Mouse (Mus musculus) forebrain, embryonic 12.5 days (tissue): Measurements from ENCODE around the gene Cd40lg. TPM values are rescaled to one million over a fixed set of nuclear protein-coding genes. Genes with fewer than 3 reads are reported as not detected.

Experiments used
- ATAC-seq: fragments of 200-750 bp; cut with Nextera tagmentation; 2 replicates; pipeline ENCODE4 v1.8.0; 2017; ENCODE audit warnings: moderate TSS enrichment; ENCODE audit not compliant: low FRiP score
- H3K27ac ChIP-seq: fragments of 300-500 bp; sonication (generic); 2 replicates; pipeline ENCODE4 v1.5.1; 2016; ENCODE audit warnings: mild to moderate bottlenecking
- H3K27me3 ChIP-seq: fragments of 300-500 bp; sonication (generic); 2 replicates; pipeline ENCODE4 v1.6.1; 2016; ENCODE audit warnings: mild to moderate bottlenecking
- H3K36me3 ChIP-seq: fragments of 300-500 bp; sonication (generic); replicated peaks from 2 replicates; pipeline ENCODE4 v1.6.1; 2016; ENCODE audit warnings: mild to moderate bottlenecking
- H3K4me1 ChIP-seq: fragments of 300-500 bp; sonication (generic); 2 replicates; pipeline ENCODE4 v1.6.1; 2016
- H3K4me2 ChIP-seq: fragments of 300-500 bp; sonication (generic); 2 replicates; pipeline ENCODE4 v1.6.1; 2016; ENCODE audit warnings: mild to moderate bottlenecking, moderate library complexity
- H3K4me3 ChIP-seq: fragments of 300-500 bp; sonication (generic); replicated peaks from 2 replicates; pipeline ENCODE4 v1.5.1; 2016; ENCODE audit warnings: mild to moderate bottlenecking
- H3K9ac ChIP-seq: fragments of 300-500 bp; sonication (generic); 2 replicates; pipeline ENCODE4 v1.6.1; 2016; ENCODE audit warnings: mild to moderate bottlenecking
- H3K9me3 ChIP-seq: fragments of 300-500 bp; sonication (generic); 2 replicates; pipeline ENCODE4 v1.6.1; 2016
- whole genome bisulfite sequencing: fragments of 180-500 bp; shearing (Covaris S2); methylation state at CpG from one replicate; pipeline ENCODE4 v1.1.7; 2016; 5-methylcytosine and 5-hydroxymethylcytosine counted together
- polyA plus RNA-seq: library from polyadenylated mRNA; unstranded; fragments of >200 nt; fragmentation: Nextera tagmentation; extraction: Ambion mirVana; gene quantifications from 2 replicates; pipeline ENCODE4 v1.2.1, GENCODE M21; 2016

The Cd40lg gene
- polyA plus RNA-seq, 1 experiment from 2014 or later, result not detected

- Histone ChIP-seq H3K4me1 (no peaks in the 10 kb centered on the region), H3K4me2 (no peak overlapping the region), H3K9me3 (no peaks in the 10 kb centered on the region), H3K4me3 (no peak overlapping the region), H3K27me3 (no peaks in the 10 kb centered on the region), H3K36me3 (no peaks in the 10 kb centered on the region), H3K27ac (no peak overlapping the region), H3K9ac (no peak overlapping the region)
- ATAC-seq, result no peak
- 91% methylated on average over 4 of the region's 4 CpGs for WGBS
Observed at GRCm38 (mm10) chrX:57215495-57215894, 3.6 kb downstream of the Cd40lg start.

DNA sequence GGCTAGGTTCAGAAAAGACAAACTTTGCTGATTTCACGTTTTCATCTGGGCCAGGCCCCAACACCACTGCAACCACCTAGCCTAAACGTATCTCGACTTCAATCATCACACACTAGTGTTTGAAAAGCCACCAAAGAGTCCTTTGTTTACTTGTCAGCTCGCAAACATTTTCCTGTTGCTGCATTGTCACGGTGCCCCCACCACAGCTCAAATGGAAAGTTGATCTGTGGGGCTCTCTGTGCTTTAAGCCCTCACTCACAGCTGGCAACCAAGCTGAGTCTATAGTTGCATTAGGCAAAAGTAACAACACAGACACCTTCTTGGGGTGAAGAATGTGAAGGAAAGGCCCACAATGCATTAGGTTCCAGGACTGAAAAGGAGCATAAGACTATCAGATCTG lies 4.3 kb downstream of the Cd40lg start:
- Histone ChIP-seq H3K4me1 (no peaks in the 10 kb centered on the region), H3K9me3 (no peaks in the 10 kb centered on the region), H3K4me2 (no peak overlapping the region), H3K27ac (no peak overlapping the region), H3K36me3 (no peaks in the 10 kb centered on the region), H3K27me3 (no peaks in the 10 kb centered on the region), H3K4me3 (no peak overlapping the region), H3K9ac (no peak overlapping the region)
- ATAC-seq, result no peak
- 69% methylated on average over 5 of the region's 5 CpGs for WGBS

DNA sequence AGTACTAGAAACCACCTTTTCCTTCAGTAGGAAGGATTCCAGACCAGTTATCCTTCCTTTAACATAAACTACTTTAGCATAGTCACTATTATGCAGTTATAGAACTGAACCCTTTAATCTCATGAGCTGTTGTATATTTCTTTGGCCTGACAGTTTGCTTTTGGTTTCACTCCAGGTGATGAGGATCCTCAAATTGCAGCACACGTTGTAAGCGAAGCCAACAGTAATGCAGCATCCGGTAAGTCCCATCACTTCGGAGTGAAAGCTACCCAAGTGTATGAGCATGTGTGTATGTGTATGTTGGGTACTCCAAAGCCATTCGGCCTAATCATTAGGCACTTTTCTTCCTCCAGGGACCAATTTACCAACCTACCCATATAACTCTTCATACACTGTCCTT lies 7.6 kb downstream of the Cd40lg start:
- Histone ChIP-seq H3K9me3 (no peaks in the 10 kb centered on the region), H3K9ac (no peak overlapping the region), H3K27ac (no peak overlapping the region), H3K27me3 (no peaks in the 10 kb centered on the region), H3K4me1 (no peaks in the 10 kb centered on the region), H3K36me3 (no peaks in the 10 kb centered on the region), H3K4me3 (no peak overlapping the region), H3K4me2 (no peak overlapping the region)
- 88% methylated on average over 5 of the region's 5 CpGs for WGBS
- ATAC-seq, result no peak

DNA sequence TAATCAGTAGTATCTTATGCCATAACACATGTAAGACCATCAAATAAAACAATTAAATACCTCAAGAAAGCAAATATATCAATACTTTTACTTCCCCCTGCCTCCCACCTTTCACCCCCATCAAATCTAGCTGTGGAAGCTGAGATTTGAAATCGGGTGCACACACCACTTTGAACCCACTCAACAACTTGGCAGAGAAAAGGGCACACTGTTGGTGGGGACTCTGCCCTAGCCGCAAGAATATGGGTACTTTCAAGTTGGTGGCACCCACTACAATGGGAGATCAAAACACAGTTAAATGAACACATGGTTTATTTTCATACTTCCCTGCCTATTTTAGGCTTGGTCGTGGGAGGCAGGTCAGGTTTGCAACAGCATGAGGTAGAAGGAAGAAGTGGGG lies 9.9 kb downstream of the Cd40lg start:
- no peaks in the 10 kb centered on the region for H3K9me3 ChIP-seq
- H3K4me2 ChIP-seq, result no peak overlapping the region
- ATAC-seq, result no peak
- H3K4me1 ChIP-seq, result no peaks in the 10 kb centered on the region
- H3K4me3 ChIP-seq, result no peak overlapping the region
- no peaks in the 10 kb centered on the region for H3K27me3 ChIP-seq
- no peaks in the 10 kb centered on the region for H3K36me3 ChIP-seq
- no peak overlapping the region for H3K27ac ChIP-seq
- H3K9ac ChIP-seq, result no peak overlapping the region
- WGBS, result 87% methylated on average over 3 of the region's 3 CpGs

GRCm38 (mm10) chrX:57223301-57223700 lies 11.4 kb downstream of the Cd40lg start:
- Histone ChIP-seq H3K9me3 (no peaks in the 10 kb centered on the region), H3K4me3 (no peak overlapping the region), H3K9ac (no peak overlapping the region), H3K36me3 (no peaks in the 10 kb centered on the region), H3K4me1 (no peaks in the 10 kb centered on the region), H3K4me2 (no peak overlapping the region), H3K27me3 (no peaks in the 10 kb centered on the region), H3K27ac (no peak overlapping the region)
- 90% methylated on average over 10 of the region's 10 CpGs for WGBS
- ATAC-seq, result no peak

DNA sequence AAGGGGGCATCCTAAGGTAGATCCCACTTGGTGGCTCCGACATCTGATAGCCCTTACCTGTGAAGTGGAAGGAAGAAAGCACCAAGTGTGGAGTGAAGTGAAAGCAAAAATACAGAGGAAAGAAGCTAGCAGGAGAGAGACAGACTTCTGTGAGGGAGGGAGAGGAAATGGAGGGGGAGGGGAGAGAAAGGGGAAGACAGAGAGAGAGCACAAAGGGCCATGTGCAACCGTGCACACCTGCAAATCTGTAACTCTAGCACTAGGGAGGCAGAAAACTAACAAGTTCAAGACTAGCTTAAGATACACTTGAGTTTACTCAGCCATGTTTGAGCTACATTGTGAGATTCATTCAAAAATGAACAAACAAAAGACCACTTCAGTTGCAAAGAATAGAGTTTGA lies 16.2 kb downstream of the Cd40lg start:
- H3K27ac ChIP-seq, result no peak overlapping the region
- 69% methylated on average over 2 of the region's 2 CpGs for WGBS
- no peak overlapping the region for H3K4me3 ChIP-seq
- no peaks in the 10 kb centered on the region for H3K36me3 ChIP-seq
- H3K4me2 ChIP-seq, result no peak overlapping the region
- H3K4me1 ChIP-seq, result no peaks in the 10 kb centered on the region
- H3K27me3 ChIP-seq, result no peaks in the 10 kb centered on the region
- no peak overlapping the region for H3K9ac ChIP-seq
- ATAC-seq, result no peak
- H3K9me3 ChIP-seq, result no peaks in the 10 kb centered on the region

- Histone ChIP-seq H3K27ac (no peak overlapping the region), H3K27me3 (no peaks in the 10 kb centered on the region), H3K4me1 (no peaks in the 10 kb centered on the region), H3K9me3 (no peaks in the 10 kb centered on the region), H3K4me2 (no peak overlapping the region), H3K36me3 (no peaks in the 10 kb centered on the region), H3K9ac (no peak overlapping the region), H3K4me3 (no peak overlapping the region)
- ATAC-seq, result no peak
- WGBS, result 76% methylated on average over 2 of the region's 2 CpGs
Observed at GRCm38 (mm10) chrX:57233596-57233995, 21.7 kb downstream of the Cd40lg start.

- Histone ChIP-seq H3K27ac (no peak overlapping the region), H3K4me2 (no peak overlapping the region), H3K27me3 (no peaks in the 10 kb centered on the region), H3K9ac (no peak overlapping the region), H3K36me3 (no peaks in the 10 kb centered on the region), H3K9me3 (no peaks in the 10 kb centered on the region), H3K4me3 (no peak overlapping the region), H3K4me1 (no peaks in the 10 kb centered on the region)
- WGBS, result 78% methylated on average over 4 of the region's 4 CpGs
- no peak for ATAC-seq
Observed at GRCm38 (mm10) chrX:57235982-57236381, 24.0 kb downstream of the Cd40lg start.

DNA sequence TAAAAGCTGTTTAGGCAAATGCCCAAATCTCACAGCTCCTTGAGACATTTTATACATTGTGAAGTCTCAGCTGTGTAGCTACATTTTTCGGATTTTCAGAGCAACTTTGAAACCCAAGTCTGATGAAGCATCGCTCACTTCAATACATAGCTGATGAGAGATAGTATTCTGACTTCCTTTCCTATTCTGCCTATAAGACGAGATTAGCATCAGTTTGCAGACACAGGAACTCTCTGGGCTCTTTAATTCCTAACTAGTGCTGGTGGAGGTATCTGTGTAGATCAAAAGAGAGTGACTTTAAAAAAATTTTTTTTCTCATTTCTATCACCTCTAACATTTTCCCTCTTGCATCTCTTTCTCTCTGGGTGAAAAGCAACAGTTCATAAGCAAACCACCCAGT lies 26.6 kb downstream of the Cd40lg start:
- no peaks in the 10 kb centered on the region for H3K4me1 ChIP-seq
- H3K36me3 ChIP-seq, result no peaks in the 10 kb centered on the region
- H3K27ac ChIP-seq, result no peak overlapping the region
- no peak for ATAC-seq
- H3K9ac ChIP-seq, result no peak overlapping the region
- H3K9me3 ChIP-seq, result no peaks in the 10 kb centered on the region
- no peak overlapping the region for H3K4me3 ChIP-seq
- 74% methylated on average over 3 of the region's 3 CpGs for WGBS
- no peaks in the 10 kb centered on the region for H3K27me3 ChIP-seq
- no peak overlapping the region for H3K4me2 ChIP-seq

DNA sequence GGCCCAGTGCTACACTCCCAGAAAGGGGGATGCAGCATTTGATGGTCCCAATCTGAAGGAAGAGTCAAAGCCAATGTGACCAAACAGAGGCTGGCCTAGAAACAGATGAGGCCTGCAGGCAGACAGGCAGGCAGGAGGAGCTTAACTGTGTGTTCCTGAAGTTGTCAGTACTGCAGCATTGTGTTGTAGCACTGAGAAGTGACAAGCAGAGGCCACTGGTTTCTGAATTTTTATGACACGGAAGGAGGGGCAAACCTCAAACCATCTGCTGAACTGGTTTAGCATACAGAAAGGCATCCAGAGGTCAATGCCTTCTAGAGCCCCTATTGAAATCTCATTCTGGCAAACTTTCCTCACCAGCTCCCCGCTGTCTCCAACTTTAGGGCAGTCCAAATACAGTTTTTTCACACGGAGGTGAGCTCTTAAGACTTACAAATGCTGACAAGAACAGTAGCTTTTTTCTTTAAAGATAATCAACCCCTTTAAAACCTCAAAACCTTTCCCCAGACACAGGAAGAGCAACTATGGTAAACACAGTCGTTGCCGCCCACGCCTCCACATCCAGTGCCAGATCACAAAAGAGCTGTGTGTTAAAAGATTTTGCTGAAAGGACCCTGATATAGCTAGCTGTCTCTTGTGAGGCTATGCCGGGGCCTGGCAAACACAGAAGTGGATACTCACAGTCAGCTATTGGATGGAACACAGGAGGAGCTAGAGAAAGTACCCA lies 41.5 kb downstream of the Cd40lg start:
- no peaks in the 10 kb centered on the region for H3K36me3 ChIP-seq
- no peak for ATAC-seq
- H3K4me2 ChIP-seq, result no peak overlapping the region
- H3K27ac ChIP-seq, result no peak overlapping the region
- H3K9ac ChIP-seq, result no peak overlapping the region
- 78% methylated on average over 7 of the region's 7 CpGs for WGBS
- H3K9me3 ChIP-seq, result no peaks in the 10 kb centered on the region
- H3K4me3 ChIP-seq, result no peak overlapping the region
- H3K27me3 ChIP-seq, result no peaks in the 10 kb centered on the region
- no peaks in the 10 kb centered on the region for H3K4me1 ChIP-seq

DNA sequence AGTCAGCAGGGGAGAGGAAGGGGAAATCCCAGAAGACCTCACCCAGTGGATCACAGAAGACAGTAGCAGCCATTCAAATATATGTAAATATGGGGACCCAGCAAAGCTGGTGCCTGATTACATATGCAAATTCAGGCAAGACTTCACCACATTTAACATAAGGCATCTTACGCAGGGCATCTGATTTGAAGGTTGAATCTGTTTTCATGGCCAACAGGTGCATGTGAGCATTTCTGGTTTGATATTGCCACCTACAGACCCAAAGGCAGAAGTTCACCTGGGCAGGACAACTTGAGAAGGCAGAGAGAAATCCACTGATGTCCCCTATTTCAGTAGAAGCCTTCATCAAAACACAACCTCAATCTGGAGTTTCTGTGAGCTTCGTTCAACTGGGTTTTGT lies 48.8 kb downstream of the Cd40lg start:
- no peaks in the 10 kb centered on the region for H3K4me1 ChIP-seq
- no peaks in the 10 kb centered on the region for H3K9me3 ChIP-seq
- no peak overlapping the region for H3K4me2 ChIP-seq
- H3K9ac ChIP-seq, result no peak overlapping the region
- 51% methylated on average over 2 of the region's 2 CpGs for WGBS
- no peak overlapping the region for H3K27ac ChIP-seq
- H3K27me3 ChIP-seq, result no peaks in the 10 kb centered on the region
- no peaks in the 10 kb centered on the region for H3K36me3 ChIP-seq
- no peak overlapping the region for H3K4me3 ChIP-seq
- no peak for ATAC-seq

GRCm38 (mm10) chrX:57263515-57263914 lies 51.6 kb downstream of the Cd40lg start:
- Histone ChIP-seq H3K9me3 (no peaks in the 10 kb centered on the region), H3K4me3 (no peak overlapping the region), H3K27ac (no peak overlapping the region), H3K36me3 (no peaks in the 10 kb centered on the region), H3K9ac (no peak overlapping the region), H3K27me3 (no peaks in the 10 kb centered on the region), H3K4me1 (no peaks in the 10 kb centered on the region), H3K4me2 (no peak overlapping the region)
- WGBS, result 86% methylated on average over 4 of the region's 4 CpGs
- no peak for ATAC-seq
